Mouse (Mus musculus) midbrain, embryonic 10.5 days (tissue): ENCODE measurements around the gene Lif. TPM values are rescaled to one million over a fixed set of nuclear protein-coding genes. Genes with fewer than 3 reads are reported as not detected.

ENCODE experiments used
- DNase-seq: peaks from one replicate; pipeline ENCODE4 v3.0.0-alpha.2; 2017; ENCODE audit warnings: low spot score
- H3K27ac ChIP-seq: fragments of 300-500 bp; sonication (generic); replicated peaks from 2 replicates; pipeline ENCODE4 v1.5.1; 2016; ENCODE audit warnings: mild to moderate bottlenecking
- H3K27me3 ChIP-seq: fragments of 300-500 bp; sonication (generic); 2 replicates; pipeline ENCODE4 v1.6.1; 2016; ENCODE audit warnings: low read depth, mild to moderate bottlenecking; ENCODE audit not compliant: poor library complexity, severe bottlenecking
- H3K36me3 ChIP-seq: fragments of 300-500 bp; sonication (generic); 2 replicates; pipeline ENCODE4 v1.6.1; 2016; ENCODE audit warnings: mild to moderate bottlenecking, moderate library complexity
- H3K4me1 ChIP-seq: fragments of 300-500 bp; sonication (generic); 2 replicates; pipeline ENCODE4 v1.6.1; 2016
- H3K4me3 ChIP-seq: fragments of 300-500 bp; sonication (generic); 2 replicates; pipeline ENCODE4 v1.5.1; 2016; ENCODE audit warnings: mild to moderate bottlenecking, moderate library complexity
- H3K9me3 ChIP-seq: fragments of 300-500 bp; sonication (generic); replicated peaks from 2 replicates; pipeline ENCODE4 v1.6.1; 2016; ENCODE audit warnings: mild to moderate bottlenecking
- WGBS: fragments of 180-500 bp; shearing (Covaris S2); methylation state at CpG from one replicate; pipeline ENCODE4 v1.1.7; 2016; 5-methylcytosine and 5-hydroxymethylcytosine counted together
- polyA plus RNA-seq: library from polyadenylated mRNA; unstranded; fragments of >200 nt; fragmentation: Nextera tagmentation; extraction: Ambion mirVana; gene quantifications from 2 replicates; pipeline ENCODE4 v1.2.1, GENCODE M21; 2016

Lif gene
- polyA plus RNA-seq, 1 experiment from 2014 or later = 0.21 TPM

DNA sequence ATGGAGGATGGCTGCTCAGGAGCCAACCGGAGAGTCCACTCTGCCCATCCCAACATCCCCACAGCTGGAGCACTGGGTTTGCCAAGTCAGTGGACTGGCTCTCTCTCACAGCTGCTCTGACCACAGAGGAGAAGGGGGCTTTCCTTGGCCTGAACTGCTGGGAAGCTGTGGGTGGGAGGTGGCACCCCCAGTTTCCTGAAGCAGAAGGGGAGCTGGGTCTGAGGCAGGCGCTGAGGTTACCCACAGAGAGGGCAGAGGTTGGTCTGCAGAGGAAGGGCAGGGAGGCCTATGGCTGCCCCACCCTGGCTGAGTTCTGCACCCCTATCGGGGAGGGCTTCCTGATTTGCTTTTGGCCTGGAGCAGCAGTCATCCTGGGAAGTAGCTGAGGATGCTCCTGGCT lies 6.0 kb upstream of the Lif start:
- peaks cover 8% of the 10 kb centered on the region; the same call in 1 of the 2 replicates for H3K4me1 ChIP-seq
- 84% methylated on average over 3 of the region's 3 CpGs for WGBS
- DNase-seq = no peak
- H3K27me3 ChIP-seq = no peaks in the 10 kb centered on the region
- H3K9me3 ChIP-seq = no peaks in the 10 kb centered on the region
- H3K27ac ChIP-seq = 0 out of 2 replicates have a peak overlapping the region, but pooled peaks have one; percentile 23
- H3K36me3 ChIP-seq = no peaks in the 10 kb centered on the region
- no peak overlapping the region for H3K4me3 ChIP-seq

DNA sequence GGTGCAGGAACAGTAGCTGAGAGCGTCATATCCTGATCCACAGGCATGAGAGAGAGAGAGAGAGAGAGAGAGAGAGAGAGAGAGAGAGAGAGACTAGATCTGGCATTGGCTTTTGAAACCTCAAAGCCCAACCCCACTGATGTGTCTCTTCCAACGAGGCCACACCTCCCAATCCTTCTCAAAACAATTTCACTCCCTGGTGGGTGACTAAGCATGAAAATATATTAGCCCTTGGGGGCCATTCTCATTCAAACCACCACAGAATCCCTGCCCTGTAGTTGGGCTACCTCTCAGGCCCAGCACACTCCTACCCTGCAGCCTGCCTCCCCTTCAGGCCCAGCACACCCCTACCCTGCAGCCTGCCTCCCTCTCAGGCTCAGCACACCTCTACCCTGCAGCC lies 4.5 kb upstream of the Lif start:
- Histone ChIP-seq H3K36me3 (no peaks in the 10 kb centered on the region), H3K27ac (no peak overlapping the region), H3K9me3 (no peaks in the 10 kb centered on the region), H3K4me3 (no peak overlapping the region), H3K4me1 (peaks cover 8% of the 10 kb centered on the region; the same call in 1 of the 2 replicates), H3K27me3 (no peaks in the 10 kb centered on the region; the same call in 1 of the 2 replicates)
- no peak for DNase-seq
- 57% methylated on average over 2 of the region's 2 CpGs for WGBS

DNA sequence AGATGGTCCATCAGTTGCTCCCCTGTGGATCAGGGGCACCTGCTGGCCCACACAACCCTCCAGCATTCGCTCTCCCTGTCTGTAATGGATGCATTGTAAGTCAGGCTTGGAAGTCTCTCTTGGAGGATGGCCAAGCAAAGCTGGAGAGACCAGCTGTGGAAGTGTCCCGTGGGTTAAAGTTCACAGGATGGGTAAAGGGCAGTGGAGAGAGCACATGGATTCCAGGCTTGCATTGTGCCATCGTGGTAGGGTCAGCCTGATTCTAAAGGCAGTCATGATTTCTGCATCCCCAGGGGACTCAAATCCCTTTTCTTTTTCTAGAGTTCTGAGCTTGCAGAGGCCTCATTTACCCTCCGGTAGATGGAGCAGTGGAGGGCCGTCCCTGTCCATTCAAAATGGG lies 399 bp downstream of the Lif start:
- Histone ChIP-seq H3K4me3 (no peak overlapping the region), H3K4me1 (peaks cover 22% of the 10 kb centered on the region), H3K36me3 (no peaks in the 10 kb centered on the region), H3K27me3 (peaks cover 23% of the 10 kb centered on the region), H3K27ac (no peak overlapping the region), H3K9me3 (no peaks in the 10 kb centered on the region)
- DNase-seq = no peak
- WGBS = 65% methylated on average over 5 of the region's 5 CpGs

DNA sequence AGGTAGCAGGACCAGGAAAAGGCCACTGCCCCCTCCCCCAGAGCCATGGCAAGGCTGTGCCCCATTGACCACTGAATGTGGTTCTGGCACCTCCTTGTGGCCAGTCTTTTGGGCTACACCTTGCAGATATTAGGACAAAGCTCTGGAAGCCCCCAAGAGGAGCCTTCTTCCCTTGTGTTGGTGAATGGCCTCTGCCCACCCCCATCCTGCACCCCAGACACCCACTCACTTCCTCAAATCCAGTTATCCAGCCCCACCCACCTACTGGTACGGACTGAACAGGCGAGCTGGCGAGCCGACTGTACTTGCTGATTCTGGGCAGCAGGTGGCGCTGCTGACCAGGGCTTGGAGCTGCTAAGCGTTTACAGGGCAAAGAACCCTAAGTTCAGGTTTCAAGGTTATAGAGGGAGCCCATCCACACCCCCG lies 1.3 kb downstream of the Lif start:
- peaks cover 32% of the 10 kb centered on the region for H3K27me3 ChIP-seq
- no peaks in the 10 kb centered on the region for H3K9me3 ChIP-seq
- peaks cover 29% of the 10 kb centered on the region for H3K4me1 ChIP-seq
- no peaks in the 10 kb centered on the region for H3K36me3 ChIP-seq
- H3K27ac ChIP-seq = peak overlapping the region; percentile 30; the same call in 1 of the 2 replicates
- 1% methylated on average over 7 of the region's 7 CpGs for WGBS
- peak; percentile 81 for DNase-seq
- H3K4me3 ChIP-seq = peak overlapping the region; percentile 39

DNA sequence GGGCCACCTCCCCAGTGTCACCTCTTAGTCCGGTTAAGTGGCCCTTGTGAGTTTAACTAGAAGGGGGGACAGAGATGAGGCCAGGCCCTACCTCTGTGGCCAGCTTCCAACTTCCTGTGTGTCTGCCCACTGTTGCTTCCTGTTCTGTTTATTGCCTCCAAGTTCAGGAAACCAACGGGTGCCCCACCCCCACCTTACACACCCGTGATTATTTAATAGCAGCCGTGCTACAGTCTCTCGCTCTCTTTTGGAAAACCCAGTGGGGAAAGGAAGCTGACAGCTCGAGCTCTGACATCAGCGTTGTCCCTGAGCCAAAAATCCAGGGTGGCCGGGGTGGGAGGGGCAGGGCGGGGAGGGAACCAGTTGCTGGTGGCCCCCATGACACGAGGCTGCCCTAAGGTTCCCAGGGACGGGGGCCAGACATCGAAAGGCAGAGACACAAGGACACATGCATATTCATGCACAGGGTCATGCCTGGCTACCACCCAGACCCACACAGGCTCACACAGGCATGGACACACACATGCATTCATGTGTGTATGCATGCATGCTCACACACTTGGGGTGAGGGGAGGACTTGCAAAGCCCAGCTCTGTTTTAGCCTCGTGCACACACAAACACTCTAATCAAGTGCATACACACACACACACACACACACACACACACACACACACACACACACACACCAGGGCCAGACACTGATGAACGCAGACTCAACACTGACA lies 3.3 kb downstream of the Lif start:
- Histone ChIP-seq H3K9me3 (no peaks in the 10 kb centered on the region), H3K4me3 (no peak overlapping the region), H3K27ac (peak overlapping the region; percentile 28; the same call in 1 of the 2 replicates), H3K36me3 (no peaks in the 10 kb centered on the region), H3K4me1 (peaks cover 29% of the 10 kb centered on the region), H3K27me3 (peaks cover 51% of the 10 kb centered on the region)
- no peak for DNase-seq
- WGBS = 76% methylated on average over 14 of the region's 14 CpGs

DNA sequence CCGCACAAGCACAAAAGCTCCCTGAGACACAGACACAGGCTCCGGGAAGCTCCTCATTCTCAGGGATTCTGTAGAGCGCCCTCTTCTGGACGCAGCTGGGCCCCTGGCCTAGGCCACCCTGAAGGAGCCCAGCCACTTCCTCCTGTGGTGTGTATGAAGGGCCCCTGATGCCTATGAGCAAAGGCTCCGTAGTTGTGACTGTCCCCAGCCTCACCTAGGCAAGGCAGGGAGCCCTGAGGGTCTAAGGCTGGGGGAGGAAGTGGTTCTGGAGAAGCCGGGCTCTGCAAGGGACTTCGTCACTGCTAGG lies 3.8 kb downstream of the Lif start:
- peak overlapping the region; percentile 28; the same call in 1 of the 2 replicates for H3K27ac ChIP-seq
- no peak overlapping the region for H3K4me3 ChIP-seq
- H3K36me3 ChIP-seq = no peaks in the 10 kb centered on the region
- H3K9me3 ChIP-seq = no peaks in the 10 kb centered on the region
- 52% methylated on average over 7 of the region's 7 CpGs for WGBS
- H3K27me3 ChIP-seq = peaks cover 56% of the 10 kb centered on the region
- DNase-seq = peak; percentile 60
- H3K4me1 ChIP-seq = peaks cover 32% of the 10 kb centered on the region

DNA sequence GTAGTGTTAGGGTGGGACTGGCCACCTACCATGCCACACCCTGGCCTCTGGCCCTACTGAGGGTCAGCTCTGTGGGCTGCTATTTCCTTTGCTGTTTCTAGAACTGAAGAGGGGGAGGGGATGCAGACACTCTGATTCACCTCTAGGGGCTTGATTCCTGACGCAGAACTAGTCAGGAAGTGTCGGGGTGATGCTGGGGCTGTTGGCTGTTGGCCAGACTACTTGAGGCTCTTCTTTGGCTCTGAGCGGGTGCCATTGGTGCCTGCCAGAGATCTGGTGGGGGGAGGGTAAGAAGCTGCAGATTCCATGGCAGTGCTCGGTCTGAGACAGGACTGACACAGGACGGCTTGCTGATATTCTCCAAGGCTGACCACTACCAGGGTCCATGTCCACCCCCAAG lies 4.6 kb downstream of the Lif start:
- no peak for DNase-seq
- Histone ChIP-seq H3K27ac (no peak overlapping the region), H3K27me3 (peaks cover 65% of the 10 kb centered on the region), H3K9me3 (no peaks in the 10 kb centered on the region), H3K4me3 (no peak overlapping the region), H3K36me3 (no peaks in the 10 kb centered on the region), H3K4me1 (peaks cover 41% of the 10 kb centered on the region)
- WGBS = 51% methylated on average over 5 of the region's 5 CpGs

DNA sequence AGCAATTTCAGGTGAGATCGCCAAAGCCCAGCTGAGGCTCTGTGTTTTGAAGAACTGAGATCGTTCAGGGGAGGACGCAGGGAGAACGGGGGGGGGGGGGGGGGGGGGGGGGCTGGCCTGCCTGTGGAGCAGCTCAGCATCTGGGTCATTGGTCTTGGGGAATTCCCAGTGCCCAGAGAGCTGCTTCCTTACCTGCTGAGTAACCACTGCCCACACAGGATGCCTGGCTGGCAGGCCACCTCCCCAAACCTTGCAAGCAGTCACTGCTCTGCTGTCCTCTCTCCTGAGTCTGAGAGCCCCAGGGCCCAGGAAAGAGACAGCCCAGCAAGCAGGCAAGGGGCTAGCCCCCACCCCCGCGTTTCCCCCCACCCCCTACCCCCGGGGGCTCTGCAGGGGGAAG lies 5.5 kb downstream of the Lif start:
- WGBS = 16% methylated on average over 5 of the region's 7 CpGs
- Histone ChIP-seq H3K4me1 (peaks cover 45% of the 10 kb centered on the region), H3K9me3 (no peaks in the 10 kb centered on the region), H3K27ac (no peak overlapping the region), H3K4me3 (no peak overlapping the region), H3K36me3 (no peaks in the 10 kb centered on the region), H3K27me3 (peaks cover 73% of the 10 kb centered on the region)
- no peak for DNase-seq

DNA sequence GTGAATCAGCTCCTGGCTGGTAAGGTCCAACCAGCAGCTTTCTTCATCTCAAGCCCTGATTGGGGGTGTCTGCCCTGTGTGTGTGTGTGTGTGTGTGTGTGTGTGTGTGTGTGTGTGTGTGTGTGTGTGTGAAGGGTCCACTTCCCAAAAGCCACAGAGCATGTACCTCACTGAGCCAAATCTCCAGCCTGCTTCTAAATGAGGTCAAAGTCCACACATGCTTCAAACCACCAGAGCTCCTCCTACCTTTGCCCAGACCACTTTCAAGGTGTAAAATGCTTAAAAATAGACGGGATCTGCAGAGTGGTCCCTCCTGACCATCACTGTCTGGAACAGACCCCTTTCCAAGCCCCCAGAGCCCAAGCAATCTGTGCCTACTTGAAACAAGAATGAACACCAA lies 5.9 kb downstream of the Lif start:
- Histone ChIP-seq H3K4me1 (peaks cover 45% of the 10 kb centered on the region), H3K27ac (no peak overlapping the region), H3K27me3 (peaks cover 78% of the 10 kb centered on the region), H3K4me3 (no peak overlapping the region), H3K36me3 (no peaks in the 10 kb centered on the region), H3K9me3 (no peaks in the 10 kb centered on the region)
- 38% methylated on average over 1 of the region's 1 CpGs for WGBS
- no peak for DNase-seq

DNA sequence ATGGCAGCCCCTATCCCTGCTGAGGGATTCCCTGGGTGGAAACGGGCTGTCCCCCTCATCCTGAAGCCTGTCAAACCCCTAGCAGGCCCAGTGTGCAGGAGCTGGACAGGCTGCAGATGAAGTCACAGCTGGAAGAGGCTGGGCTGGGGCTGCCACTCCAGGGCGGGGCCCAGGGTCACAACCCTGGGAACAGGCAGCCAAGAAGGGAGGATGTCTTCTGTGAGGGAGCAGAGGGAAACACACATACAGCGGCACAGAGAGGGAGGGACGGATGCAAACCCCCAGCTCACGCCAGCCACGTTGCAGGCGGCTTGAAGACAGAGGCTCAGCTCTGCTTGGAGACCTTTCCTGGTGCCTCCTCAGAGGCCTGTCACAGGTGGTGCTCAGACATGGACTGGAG lies 6.7 kb downstream of the Lif start:
- no peaks in the 10 kb centered on the region for H3K9me3 ChIP-seq
- no peak overlapping the region for H3K27ac ChIP-seq
- H3K27me3 ChIP-seq = peaks cover 86% of the 10 kb centered on the region
- no peak for DNase-seq
- H3K4me3 ChIP-seq = no peak overlapping the region
- no peaks in the 10 kb centered on the region for H3K36me3 ChIP-seq
- WGBS = 79% methylated on average over 7 of the region's 7 CpGs
- H3K4me1 ChIP-seq = peaks cover 41% of the 10 kb centered on the region

DNA sequence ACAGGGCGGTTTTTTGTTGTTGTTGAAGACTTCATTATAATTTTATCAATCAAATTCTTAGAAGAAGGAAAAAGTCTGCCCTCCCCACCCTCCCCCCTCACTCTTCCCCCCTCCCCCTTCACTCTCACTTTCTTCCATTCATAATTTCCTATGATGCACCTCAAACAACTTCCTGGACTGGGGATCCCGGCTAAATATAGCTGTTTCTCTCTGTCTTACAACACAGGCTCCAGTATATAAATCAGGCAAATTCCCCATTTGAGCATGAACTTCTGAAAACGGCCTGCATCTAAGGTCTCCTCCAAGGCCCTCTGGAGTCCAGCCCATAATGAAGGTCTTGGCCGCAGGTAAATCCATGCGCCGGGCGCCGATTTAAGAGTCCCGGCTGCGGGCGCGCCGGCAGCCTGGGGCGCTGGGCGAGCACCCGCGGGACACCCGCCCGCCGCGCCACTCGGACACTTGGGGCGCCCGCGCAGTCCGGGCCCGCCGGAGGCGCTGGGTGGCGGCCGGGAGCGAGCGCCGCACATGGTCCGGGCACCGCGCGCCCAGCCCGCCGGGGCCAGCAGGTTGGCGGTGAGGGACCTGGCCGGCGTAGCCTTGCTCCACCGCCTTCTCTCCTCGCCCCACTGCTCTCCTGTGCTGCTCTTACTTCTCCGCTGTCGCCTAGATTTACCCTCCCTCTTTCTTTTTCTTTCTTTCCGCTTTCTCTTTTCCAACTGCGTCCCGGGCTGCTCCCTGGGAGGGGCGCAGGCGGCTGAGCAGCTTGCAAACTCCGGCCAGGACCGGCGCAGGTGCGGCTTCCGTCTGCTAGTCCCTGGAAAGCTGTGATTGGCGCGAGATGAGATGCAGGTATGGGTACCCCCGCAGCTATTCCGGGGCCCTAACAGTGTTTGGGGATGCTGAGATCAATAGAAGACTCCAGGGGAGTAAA lies 9.2 kb downstream of the Lif start:
- DNase-seq = peak; percentile 47
- H3K36me3 ChIP-seq = no peaks in the 10 kb centered on the region
- peak overlapping the region; percentile 63 for H3K4me3 ChIP-seq
- peaks cover 37% of the 10 kb centered on the region for H3K4me1 ChIP-seq
- H3K9me3 ChIP-seq = no peaks in the 10 kb centered on the region
- 1% methylated on average over 61 of the region's 61 CpGs for WGBS
- 0 out of 2 replicates have a peak overlapping the region, but pooled peaks have one; percentile 38 for H3K27ac ChIP-seq
- peaks cover 98% of the 10 kb centered on the region for H3K27me3 ChIP-seq

DNA sequence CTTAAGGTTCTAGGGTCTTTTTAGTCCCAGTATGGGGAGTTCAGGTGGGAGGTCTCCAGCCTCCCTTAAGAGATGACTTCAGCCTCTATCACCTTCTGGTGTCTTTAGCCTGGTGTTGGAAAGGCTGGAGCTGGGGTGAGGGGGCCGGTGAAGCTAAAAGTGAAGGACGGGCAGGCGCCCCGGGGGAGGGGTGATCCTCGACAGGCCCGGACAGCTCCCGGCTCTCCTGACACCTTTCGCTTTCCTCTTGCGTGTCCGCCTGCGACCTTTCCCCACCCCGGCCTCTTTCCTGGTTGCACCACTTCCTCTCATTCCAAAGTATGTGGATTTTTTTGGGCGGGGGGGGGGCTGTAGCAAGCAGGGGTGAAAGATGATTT lies 9.8 kb downstream of the Lif start:
- WGBS = 2% methylated on average over 13 of the region's 13 CpGs
- Histone ChIP-seq H3K9me3 (no peaks in the 10 kb centered on the region), H3K4me3 (peak overlapping the region; percentile 63), H3K36me3 (no peaks in the 10 kb centered on the region), H3K27ac (no peak overlapping the region), H3K27me3 (peaks cover 97% of the 10 kb centered on the region), H3K4me1 (peaks cover 35% of the 10 kb centered on the region)
- DNase-seq = no peak

DNA sequence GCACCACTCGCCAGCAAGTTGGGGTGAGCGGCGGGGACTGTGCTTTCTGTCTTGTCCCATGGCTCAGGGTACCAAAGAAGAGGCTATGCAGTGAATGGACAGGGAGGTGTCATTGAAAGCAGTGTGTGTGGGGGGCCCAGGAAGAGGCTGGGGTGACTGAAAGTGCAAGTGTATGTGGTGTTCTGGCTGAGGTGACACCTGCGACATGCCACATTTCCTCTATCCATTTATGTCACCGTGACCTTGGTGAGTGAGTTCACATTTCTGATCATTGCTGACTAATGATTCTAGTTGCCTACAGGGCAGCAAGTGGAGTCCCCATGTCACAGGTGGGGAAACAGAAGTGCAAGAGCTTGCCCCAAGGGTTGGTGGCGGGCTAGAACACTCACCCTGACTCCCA lies 11.1 kb downstream of the Lif start:
- Histone ChIP-seq H3K27me3 (peaks cover 89% of the 10 kb centered on the region), H3K4me1 (peaks cover 27% of the 10 kb centered on the region), H3K36me3 (no peaks in the 10 kb centered on the region), H3K9me3 (no peaks in the 10 kb centered on the region), H3K27ac (no peak overlapping the region), H3K4me3 (no peak overlapping the region)
- 89% methylated on average over 6 of the region's 6 CpGs for WGBS
- no peak for DNase-seq
